Comparison of ENCODE assay signal across 11 mouse cellular contexts in genomic region chrX:8832043-8832442, GRCm38 (mm10). TPM values are rescaled to one million over a fixed set of nuclear protein-coding genes. Genes with fewer than 3 reads are reported as not detected.
A peak's percentile ranks its signal among the peaks of the same experiment; 100 is the strongest.
DNase-seq lines count a peak whose midpoint lies in the region; ATAC-seq lines count a peak whose summit lies in the region.
"Had no signal": no experiment of that assay in that cellular context is flagged by ENCODE, and none has a peak within 500 bp of the region (broad histone marks: within the 10 kb centered on the region; RNA-seq: fewer than 3 reads in every experiment).

No protein-coding gene starts in this region.

- no peaks in the 10 kb centered on the region for H3K36me3 ChIP-seq in forebrain, embryonic 11.5 days (ENCODE audit: control insufficient read depth, insufficient read depth, low read length)
- H3K36me3 ChIP-seq in forebrain, embryonic 10.5 days (replicated peaks) = no peaks in the 10 kb centered on the region
- H3K36me3 ChIP-seq in midbrain, embryonic 11.5 days (ENCODE audit: control insufficient read depth, insufficient read depth, low read length) = no peaks in the 10 kb centered on the region
- H3K36me3 ChIP-seq: heart, embryonic 13.5 days had no signal

- no peaks in the 10 kb centered on the region for H3K9me3 ChIP-seq in forebrain, embryonic 11.5 days (ENCODE audit: control insufficient read depth, low read length)
- no peaks in the 10 kb centered on the region for H3K9me3 ChIP-seq in forebrain, embryonic 10.5 days
- no peaks in the 10 kb centered on the region for H3K9me3 ChIP-seq in midbrain, embryonic 11.5 days (ENCODE audit: control insufficient read depth, low read length)
- H3K9me3 ChIP-seq: heart, embryonic 13.5 days had no signal

- H3K9ac ChIP-seq in forebrain, embryonic 11.5 days (ENCODE audit: low read length) = no peak overlapping the region
- H3K9ac ChIP-seq in midbrain, embryonic 11.5 days (ENCODE audit: low read length) = no peak overlapping the region
- H3K9ac ChIP-seq: heart, embryonic 13.5 days had no signal

- H3K27me3 ChIP-seq in forebrain, embryonic 11.5 days (ENCODE audit: control insufficient read depth, insufficient read depth, low read length) = no peaks in the 10 kb centered on the region
- H3K27me3 ChIP-seq in forebrain, embryonic 10.5 days (ENCODE audit: poor library complexity, severe bottlenecking) = no peaks in the 10 kb centered on the region
- H3K27me3 ChIP-seq in midbrain, embryonic 11.5 days (ENCODE audit: control insufficient read depth, insufficient read depth, low read length) = no peaks in the 10 kb centered on the region
- H3K27me3 ChIP-seq: heart, embryonic 13.5 days had no signal

- peak; percentile 47 for DNase-seq in forebrain, embryonic 11.5 days (ENCODE audit: low spot score)
- no peak for DNase-seq in forebrain, embryonic 10.5 days (ENCODE audit: extremely low spot score, low spot score)
- peak; percentile 5 for DNase-seq in 416B (ENCODE audit: low read depth)
- DNase-seq in brain, embryonic 18.5 days (ENCODE audit: low read depth, low spot score) = peak; percentile 4
- DNase-seq in frontal cortex, postnatal 36 days (ENCODE audit: low spot score in 2 of 2) = peak; percentile 30 to 65
- peak; percentile 60 to 71 for DNase-seq in layer of hippocampus, postnatal 10 days (ENCODE audit: low spot score in 2 of 2)
- peak; percentile 85 for DNase-seq in midbrain, embryonic 11.5 days (ENCODE audit: low spot score, missing footprints)
- peak; percentile 16 for DNase-seq in thymus, postnatal 14 days

- H3K27ac ChIP-seq in forebrain, embryonic 11.5 days (ENCODE audit: low read depth, low read length) = no peak overlapping the region
- H3K27ac ChIP-seq in forebrain, embryonic 10.5 days = no peak overlapping the region
- no peak overlapping the region for H3K27ac ChIP-seq in midbrain, embryonic 11.5 days (ENCODE audit: low read depth, low read length)
- H3K27ac ChIP-seq: heart, embryonic 13.5 days had no signal

- H3K4me1 ChIP-seq in forebrain, embryonic 11.5 days (replicated peaks; ENCODE audit: control insufficient read depth, insufficient read depth, low read length) = no peaks in the 10 kb centered on the region
- H3K4me1 ChIP-seq in forebrain, embryonic 10.5 days = no peaks in the 10 kb centered on the region
- no peaks in the 10 kb centered on the region for H3K4me1 ChIP-seq in midbrain, embryonic 11.5 days (ENCODE audit: control insufficient read depth, insufficient read depth, low read length)
- H3K4me1 ChIP-seq: heart, embryonic 13.5 days had no signal

- H3K4me3 ChIP-seq in forebrain, embryonic 11.5 days (ENCODE audit: low read depth, low read length) = no peak overlapping the region
- H3K4me3 ChIP-seq in forebrain, embryonic 10.5 days = no peak overlapping the region
- H3K4me3 ChIP-seq in midbrain, embryonic 11.5 days (ENCODE audit: low read depth, low read length) = no peak overlapping the region
- H3K4me3 ChIP-seq: heart, embryonic 13.5 days had no signal

- no peak for ATAC-seq in forebrain, embryonic 11.5 days (replicated peaks; ENCODE audit: low FRiP score)
- no peak for ATAC-seq in midbrain, embryonic 11.5 days (ENCODE audit: low FRiP score)

- no peak overlapping the region for H3K4me2 ChIP-seq in forebrain, embryonic 11.5 days (ENCODE audit: low read depth, low read length, severe bottlenecking)
- no peak overlapping the region for H3K4me2 ChIP-seq in midbrain, embryonic 11.5 days
- H3K4me2 ChIP-seq: heart, embryonic 13.5 days had no signal

RNA-seq across cellular contexts. Expression of gene Gm6592, which starts 11.8 kb away (rescaled TPM):
- not detected in 2 replicates for polyA plus RNA-seq in forebrain, embryonic 11.5 days (2014; fragmentation: Nextera tagmentation; extraction: Ambion mirVana)
- not detected in 2 replicates for polyA plus RNA-seq in forebrain, embryonic 10.5 days (2016; fragmentation: Nextera tagmentation; extraction: Ambion mirVana)
- not detected for total RNA-seq in layer of hippocampus, postnatal 10 days (2021)
- not detected in 2 replicates for polyA plus RNA-seq in midbrain, embryonic 11.5 days (2014; fragmentation: Nextera tagmentation; extraction: Ambion mirVana)
- total RNA-seq: neutrophil, adult 5-6 weeks had no signal
- polyA plus RNA-seq: C2C12; heart, embryonic 13.5 days had no signal

RNA-seq across cellular contexts. Expression of gene Ssxb5, which starts 28.6 kb away (rescaled TPM):
- polyA plus RNA-seq in forebrain, embryonic 11.5 days (2014; fragmentation: Nextera tagmentation; extraction: Ambion mirVana) = not detected in 2 replicates
- not detected in 2 replicates for polyA plus RNA-seq in forebrain, embryonic 10.5 days (2016; fragmentation: Nextera tagmentation; extraction: Ambion mirVana)
- total RNA-seq in layer of hippocampus, postnatal 10 days (2021) = not detected
- not detected in 2 replicates for polyA plus RNA-seq in midbrain, embryonic 11.5 days (2014; fragmentation: Nextera tagmentation; extraction: Ambion mirVana)
- total RNA-seq: neutrophil, adult 5-6 weeks had no signal
- polyA plus RNA-seq: C2C12; heart, embryonic 13.5 days had no signal

RNA-seq across cellular contexts. Expression of gene Gm5751, which starts 42.0 kb away (rescaled TPM):
- not detected in 2 replicates for polyA plus RNA-seq in forebrain, embryonic 11.5 days (2014; fragmentation: Nextera tagmentation; extraction: Ambion mirVana)
- not detected in 2 replicates for polyA plus RNA-seq in forebrain, embryonic 10.5 days (2016; fragmentation: Nextera tagmentation; extraction: Ambion mirVana)
- not detected for total RNA-seq in layer of hippocampus, postnatal 10 days (2021)
- polyA plus RNA-seq in midbrain, embryonic 11.5 days (2014; fragmentation: Nextera tagmentation; extraction: Ambion mirVana) = not detected in 2 replicates
- total RNA-seq: neutrophil, adult 5-6 weeks had no signal
- polyA plus RNA-seq: C2C12; heart, embryonic 13.5 days had no signal
